Mouse (Mus musculus): Measurements from ENCODE around the gene Men1.

- TF ChIP-seq CTCF (IDR thresholded peaks at IDR 0.05) (peak; percentile 22; the same call in 1 of the 2 replicates), EP300 (IDR thresholded peaks at IDR 0.05; ENCODE audit: insufficient read depth, low read depth, low read length) (0 out of 2 replicates have a peak, but pooled peaks have one; percentile 59), POLR2A (IDR thresholded peaks at IDR 0.05; ENCODE audit: insufficient read depth, low read depth, low read length) (0 out of 2 replicates have a peak, but pooled peaks have one; percentile 10)
Observed at GRCm38 (mm10) chr19:6288236-6288894, 46.4 kb upstream of the Men1 start.

Measured in heart, adult 2 months (tissue).